Mouse (Mus musculus) MEL (cell line): ENCODE measurements around the gene Smtnl2. TPM values are rescaled to one million over a fixed set of nuclear protein-coding genes. Genes with fewer than 3 reads are reported as not detected.

ENCODE experiments used
- DNase-seq: peaks from one replicate; pipeline ENCODE4 v3.0.0; 2011; ENCODE audit warnings: low read depth, low spot score
- H3K27ac ChIP-seq: 2 replicates; pipeline ENCODE4 v1.5.1; 2012; ENCODE audit warnings: low read depth, mild to moderate bottlenecking, control low read depth, low read length, moderate library complexity; ENCODE audit not compliant: control insufficient read depth
- H3K27me3 ChIP-seq, 2 experiments: fragments of 150-350 bp in 1 of 2; sonication (generic) in 1 of 2; 2 replicates each; pipeline ENCODE4 v1.6.1; 2012; ENCODE audit warnings: low read length in 2 of 2, mild to moderate bottlenecking in 2 of 2, improper control_type of control experiment in 1 of 2, moderate library complexity in 1 of 2; ENCODE audit not compliant: insufficient read depth in 2 of 2, control insufficient read depth in 1 of 2
- H3K36me3 ChIP-seq, 2 experiments: 2 replicates each; pipeline ENCODE4 v1.6.1; 2012 to 2014; ENCODE audit warnings: low read length in 2 of 2, improper control_type of control experiment in 1 of 2, inconsistent platforms in 1 of 2, mild to moderate bottlenecking in 1 of 2; ENCODE audit not compliant: insufficient read depth in 2 of 2, control insufficient read depth in 1 of 2
- H3K4me1 ChIP-seq, 2 experiments: fragments of 150-350 bp in 1 of 2; sonication (generic) in 1 of 2; 2 replicates each; pipeline ENCODE4 v1.6.1; 2012; ENCODE audit warnings: low read length in 2 of 2, improper control_type of control experiment in 1 of 2, mild to moderate bottlenecking in 1 of 2; ENCODE audit not compliant: insufficient read depth in 2 of 2, control insufficient read depth in 1 of 2
- H3K4me3 ChIP-seq, 2 experiments: fragments of 150-350 bp in 1 of 2; sonication (generic) in 1 of 2; 2 replicates each; pipeline ENCODE4 v1.5.1; 2012; ENCODE audit warnings: low read depth in 2 of 2, low read length in 2 of 2, mild to moderate bottlenecking in 2 of 2, moderate library complexity in 2 of 2, control low read depth in 1 of 2, improper control_type of control experiment in 1 of 2; ENCODE audit not compliant: control insufficient read depth in 1 of 2, insufficient read depth in 1 of 2
- H3K79me2 ChIP-seq: 2 replicates; pipeline ENCODE4 v1.6.1; 2012; ENCODE audit warnings: mild to moderate bottlenecking, low read length, moderate library complexity; ENCODE audit not compliant: control insufficient read depth, poor library complexity, insufficient read depth
- H3K9ac ChIP-seq: 2 replicates; pipeline ENCODE4 v1.6.1; 2012; ENCODE audit warnings: low read depth, mild to moderate bottlenecking, control low read depth, low read length, moderate library complexity; ENCODE audit not compliant: control insufficient read depth, poor library complexity, severe bottlenecking
- H3K9me3 ChIP-seq: fragments of 150-350 bp; sonication (generic); replicated peaks from 2 replicates; pipeline ENCODE4 v1.6.1; 2012; ENCODE audit warnings: mild to moderate bottlenecking, low read length, improper control_type of control experiment, moderate library complexity; ENCODE audit not compliant: insufficient read depth
- BHLHE40 ChIP-seq: IDR thresholded peaks from 2 replicates; pipeline ENCODE4 v1.6.1; 2012; ENCODE audit warnings: low read depth, mild to moderate bottlenecking, inconsistent platforms, low read length, improper control_type of control experiment, borderline replicate concordance
- CHD2 ChIP-seq: IDR thresholded peaks from 2 replicates; pipeline ENCODE4 v1.6.1; 2011; ENCODE audit warnings: low read length, improper control_type of control experiment
- CTCF ChIP-seq, 3 experiments: IDR thresholded peaks in 2 of 3; conservative IDR thresholded peaks in 1 of 3; 2 replicates each; pipeline ENCODE4 v1.5.1; 2011 to 2012; ENCODE audit warnings: low read length in 3 of 3, low read depth in 2 of 3, mild to moderate bottlenecking in 2 of 3, improper control_type of control experiment in 1 of 3, inconsistent platforms in 1 of 3, mixed read lengths in 1 of 3, moderate library complexity in 1 of 3; ENCODE audit not compliant: control insufficient read depth in 1 of 3, insufficient read depth in 1 of 3, poor library complexity in 1 of 3, severe bottlenecking in 1 of 3
- E2F4 ChIP-seq: IDR thresholded peaks from 2 replicates; pipeline ENCODE4 v1.6.1; 2011; ENCODE audit warnings: low read depth, low read length, improper control_type of control experiment, borderline replicate concordance
- ETS1 ChIP-seq: IDR thresholded peaks from 2 replicates; pipeline ENCODE4 v1.6.1; 2012; ENCODE audit warnings: low read depth, mild to moderate bottlenecking, inconsistent platforms, low read length, improper control_type of control experiment, moderate library complexity
- GATA1 ChIP-seq: IDR thresholded peaks from 2 replicates; pipeline ENCODE4 v1.6.1; 2011; ENCODE audit warnings: low read depth, low read length, improper control_type of control experiment
- HCFC1 ChIP-seq: IDR thresholded peaks from 2 replicates; pipeline ENCODE4 v1.6.1; 2012; ENCODE audit warnings: low read depth, mild to moderate bottlenecking, inconsistent platforms, low read length, improper control_type of control experiment, moderate library complexity
- MAFK ChIP-seq: IDR thresholded peaks from 2 replicates; pipeline ENCODE4 v1.6.1; 2011; ENCODE audit warnings: low read depth, mild to moderate bottlenecking, low read length, improper control_type of control experiment, borderline replicate concordance
- MAX ChIP-seq: IDR thresholded peaks from 2 replicates; pipeline ENCODE4 v1.6.1; 2011; ENCODE audit warnings: low read length, improper control_type of control experiment
- MAZ ChIP-seq: IDR thresholded peaks from 2 replicates; pipeline ENCODE4 v1.6.1; 2012; ENCODE audit warnings: low read depth, mild to moderate bottlenecking, inconsistent platforms, low read length, improper control_type of control experiment
- MXI1 ChIP-seq: IDR thresholded peaks from 2 replicates; pipeline ENCODE4 v1.6.1; 2011; ENCODE audit warnings: mild to moderate bottlenecking, low read depth, low read length, improper control_type of control experiment
- MYB ChIP-seq: IDR thresholded peaks from 2 replicates; pipeline ENCODE4 v1.6.1; 2011; ENCODE audit warnings: mild to moderate bottlenecking, low read depth, low read length, improper control_type of control experiment
- NELFE ChIP-seq: IDR thresholded peaks from 2 replicates; pipeline ENCODE4 v1.6.1; 2011; ENCODE audit warnings: low read depth, low read length, improper control_type of control experiment
- NRF1 ChIP-seq: IDR thresholded peaks from 2 replicates; pipeline ENCODE4 v1.6.1; 2014; ENCODE audit warnings: low read depth, mild to moderate bottlenecking, inconsistent platforms, low read length, improper control_type of control experiment, moderate library complexity; ENCODE audit not compliant: poor library complexity, insufficient read depth, severe bottlenecking
- POLR2A ChIP-seq, 2 experiments: IDR thresholded peaks; 2 replicates each; pipeline ENCODE4 v1.6.1; 2011 to 2012; ENCODE audit warnings: low read length in 2 of 2, mild to moderate bottlenecking in 2 of 2, control low read depth in 1 of 2, improper control_type of control experiment in 1 of 2, low read depth in 1 of 2, moderate library complexity in 1 of 2; ENCODE audit not compliant: control insufficient read depth in 1 of 2, insufficient read depth in 1 of 2, poor library complexity in 1 of 2
- RAD21 ChIP-seq: IDR thresholded peaks from 2 replicates; pipeline ENCODE4 v1.6.1; 2011; ENCODE audit warnings: mild to moderate bottlenecking, low read depth, low read length, improper control_type of control experiment
- RCOR1 ChIP-seq: IDR thresholded peaks from 2 replicates; pipeline ENCODE4 v1.6.1; 2012; ENCODE audit warnings: low read depth, mild to moderate bottlenecking, inconsistent platforms, low read length, improper control_type of control experiment
- SMC3 ChIP-seq: IDR thresholded peaks from 2 replicates; pipeline ENCODE4 v1.6.1; 2011; ENCODE audit warnings: low read depth, low read length, improper control_type of control experiment
- TAL1 ChIP-seq: IDR thresholded peaks from 2 replicates; pipeline ENCODE4 v1.6.1; 2012; ENCODE audit warnings: mild to moderate bottlenecking, inconsistent platforms, low read length, moderate library complexity, mixed read lengths
- TCF12 ChIP-seq: IDR thresholded peaks from 2 replicates; pipeline ENCODE4 v1.6.1; 2014; ENCODE audit warnings: low read depth, mild to moderate bottlenecking, inconsistent platforms, low read length, improper control_type of control experiment, moderate library complexity
- USF1 ChIP-seq: IDR thresholded peaks from 2 replicates; pipeline ENCODE4 v1.6.1; 2014; ENCODE audit warnings: low read depth, mild to moderate bottlenecking, inconsistent platforms, low read length, improper control_type of control experiment, moderate library complexity
- ZC3H11A ChIP-seq: IDR thresholded peaks from 2 replicates; pipeline ENCODE4 v1.6.1; 2012; ENCODE audit warnings: low read depth, mild to moderate bottlenecking, inconsistent platforms, low read length, improper control_type of control experiment
- ZKSCAN1 ChIP-seq: IDR thresholded peaks from 2 replicates; pipeline ENCODE4 v1.6.1; 2012; ENCODE audit warnings: low read depth, mild to moderate bottlenecking, inconsistent platforms, low read length, improper control_type of control experiment, moderate library complexity
- ZMIZ1 ChIP-seq: IDR thresholded peaks from 2 replicates; pipeline ENCODE4 v1.6.1; 2012; ENCODE audit warnings: low read depth, mild to moderate bottlenecking, inconsistent platforms, low read length, improper control_type of control experiment, moderate library complexity
- ZNF384 ChIP-seq: IDR thresholded peaks from 2 replicates; pipeline ENCODE4 v1.6.1; 2012; ENCODE audit warnings: low read depth, mild to moderate bottlenecking, inconsistent platforms, low read length, improper control_type of control experiment
- polyA plus RNA-seq, 2 experiments: library from polyadenylated mRNA; stranded (reverse) in 1 of 2; unstranded in 1 of 2; fragments of >175 nt in 1 of 2; fragments of >200 nt in 1 of 2; gene quantifications; 2 replicates each; pipeline versions ENCODE4 v1.2.1 to v1.2.4; 2012; ENCODE audit warnings: low replicate concordance in 2 of 2, low read depth in 1 of 2; ENCODE audit not compliant: insufficient read length in 2 of 2, insufficient read depth in 1 of 2, missing spikeins in 1 of 2
- total RNA-seq: library from RNA; depleted of rRNA; stranded (reverse); fragments of 300-350 nt; gene quantifications from 2 replicates; pipeline ENCODE4 v1.2.3, GENCODE M21; 2012

Gene Smtnl2
- total and polyA plus RNA-seq, 3 experiments = 10.2 to 10.9 TPM; not detected in 1

GRCm38 (mm10) chr11:72421518-72422278 lies 10.2 kb upstream of the Smtnl2 start:
- H3K36me3 ChIP-seq = peaks cover 0 to 6% of the 10 kb centered on the region in 2 experiments; a peak in 2 of 4 replicates
- no peak overlapping the region for H3K9ac ChIP-seq
- peak; percentile 45 for DNase-seq
- no peaks in the 10 kb centered on the region for H3K79me2 ChIP-seq
- no peaks in the 10 kb centered on the region for H3K9me3 ChIP-seq
- H3K27ac ChIP-seq = peak overlapping the region; percentile 0; the same call in 1 of the 2 replicates
- TF ChIP-seq TAL1 (no peak), RCOR1 (no peak), CTCF (IDR thresholded peaks at IDR 0.05 in 2 of 3, conservative IDR thresholded peaks at IDR 0.05 in 1 of 3; ENCODE audit: control insufficient read depth in 1 of 3, insufficient read depth in 1 of 3, low read depth in 2 of 3, low read length in 3 of 3, poor library complexity in 1 of 3, severe bottlenecking in 1 of 3) (no peak), E2F4 (no peak), NRF1 (no peak), USF1 (no peak; the same call in 1 of the 2 replicates), ZNF384 (peak; percentile 84), BHLHE40 (peak; percentile 48; the same call in 1 of the 2 replicates), CHD2 (no peak), TCF12 (no peak), ZMIZ1 (no peak), GATA1 (no peak), SMC3 (no peak), RAD21 (no peak), MXI1 (0 out of 2 replicates have a peak, but pooled peaks have one; percentile 18), MAZ (no peak), ETS1 (no peak), NELFE (no peak), ZKSCAN1 (no peak), MAX (0 out of 2 replicates have a peak, but pooled peaks have one; percentile 18), MAFK (no peak), POLR2A (IDR thresholded peaks at IDR 0.05; ENCODE audit: control insufficient read depth in 1 of 2, insufficient read depth in 1 of 2, low read depth in 1 of 2, low read length in 2 of 2, poor library complexity in 1 of 2) (no peak), ZC3H11A (no peak), HCFC1 (no peak), MYB (no peak)
- H3K27me3 ChIP-seq = no peaks in the 10 kb centered on the region
- peaks cover 4 to 16% of the 10 kb centered on the region in 2 experiments for H3K4me1 ChIP-seq
- no peak overlapping the region for H3K4me3 ChIP-seq
